Mouse (Mus musculus): ENCODE data around the gene Gm13420. TPM values are rescaled to one million over a fixed set of nuclear protein-coding genes. Genes with fewer than 3 reads are reported as not detected.

Gm13420 gene
- polyA plus RNA-seq, 1 experiment from 2014 or later, result not detected

- Histone ChIP-seq H3K9ac (ENCODE audit: low read length) (no peak overlapping the region), H3K4me2 (ENCODE audit: low read depth) (no peak overlapping the region; the same call in 1 of the 2 replicates), H3K36me3 (ENCODE audit: control insufficient read depth, insufficient read depth, low read length) (no peaks in the 10 kb centered on the region), H3K27me3 (ENCODE audit: control insufficient read depth, insufficient read depth, low read length) (peaks cover 41% of the 10 kb centered on the region), H3K9me3 (ENCODE audit: control insufficient read depth, low read length) (no peaks in the 10 kb centered on the region), H3K4me3 (ENCODE audit: low read depth, low read length) (no peak overlapping the region; the same call in 1 of the 2 replicates), H3K27ac (ENCODE audit: low read depth, low read length) (no peak overlapping the region), H3K4me1 (ENCODE audit: control insufficient read depth, insufficient read depth, low read length) (peaks cover 10% of the 10 kb centered on the region; the same call in 1 of the 2 replicates)
- ATAC-seq (ENCODE audit: insufficient read depth, low FRiP score, low TSS enrichment) (no peak), DNase-seq (ENCODE audit: low spot score) (no peak)
- 64% methylated on average over 5 of the region's 5 CpGs for WGBS
These were observed 3.6 kb downstream of the Gm13420 start for GRCm38 (mm10) chr2:29747852-29748251.

- H3K9ac ChIP-seq (ENCODE audit: low read length), result peak overlapping the region; percentile 50
These were observed 4.2 kb downstream of the Gm13420 start for GRCm38 (mm10) chr2:29747188-29747782.

GRCm38 (mm10) chr2:29744256-29744655 is 7.2 kb downstream of the Gm13420 start:
- H3K9me3 ChIP-seq (ENCODE audit: control insufficient read depth, low read length), result no peaks in the 10 kb centered on the region
- H3K9ac ChIP-seq (ENCODE audit: low read length), result no peak overlapping the region
- DNase-seq (ENCODE audit: low spot score), result no peak
- 95% methylated on average over 6 of the region's 6 CpGs for WGBS
- ATAC-seq (ENCODE audit: insufficient read depth, low FRiP score, low TSS enrichment), result no peak
- no peaks in the 10 kb centered on the region; the same call in none of the 2 replicates for H3K36me3 ChIP-seq (ENCODE audit: control insufficient read depth, insufficient read depth, low read length)
- H3K4me1 ChIP-seq (ENCODE audit: control insufficient read depth, insufficient read depth, low read length), result peaks cover 4% of the 10 kb centered on the region; the same call in 1 of the 2 replicates
- peaks cover 18% of the 10 kb centered on the region for H3K27me3 ChIP-seq (ENCODE audit: control insufficient read depth, insufficient read depth, low read length)
- H3K4me2 ChIP-seq (ENCODE audit: low read depth), result no peak overlapping the region
- no peak overlapping the region for H3K27ac ChIP-seq (ENCODE audit: low read depth, low read length)
- H3K4me3 ChIP-seq (ENCODE audit: low read depth, low read length), result no peak overlapping the region

More at GRCm38 (mm10) chr2:29747188-29747782, 4.2 kb downstream of the Gm13420 start:
- Histone ChIP-seq H3K4me3 (ENCODE audit: low read depth, low read length) (peak overlapping the region; percentile 35), H3K27ac (ENCODE audit: low read depth, low read length) (no peak overlapping the region), H3K4me1 (ENCODE audit: control insufficient read depth, insufficient read depth, low read length) (peaks cover 10% of the 10 kb centered on the region; the same call in 1 of the 2 replicates), H3K9me3 (ENCODE audit: control insufficient read depth, low read length) (no peaks in the 10 kb centered on the region), H3K4me2 (ENCODE audit: low read depth) (peak overlapping the region; percentile 64), H3K36me3 (ENCODE audit: control insufficient read depth, insufficient read depth, low read length) (no peaks in the 10 kb centered on the region), H3K27me3 (ENCODE audit: control insufficient read depth, insufficient read depth, low read length) (peaks cover 39% of the 10 kb centered on the region)
- no peak for DNase-seq (ENCODE audit: low spot score)
- no peak for ATAC-seq (ENCODE audit: insufficient read depth, low FRiP score, low TSS enrichment)
- WGBS, result 4% methylated on average over 45 of the region's 50 CpGs

- Histone ChIP-seq H3K4me2 (ENCODE audit: low read depth) (no peak overlapping the region), H3K4me1 (ENCODE audit: control insufficient read depth, insufficient read depth, low read length) (no peaks in the 10 kb centered on the region), H3K27ac (ENCODE audit: low read depth, low read length) (no peak overlapping the region), H3K27me3 (ENCODE audit: control insufficient read depth, insufficient read depth, low read length) (peaks cover 3% of the 10 kb centered on the region; the same call in 1 of the 2 replicates), H3K36me3 (ENCODE audit: control insufficient read depth, insufficient read depth, low read length) (peaks cover 5% of the 10 kb centered on the region), H3K4me3 (ENCODE audit: low read depth, low read length) (no peak overlapping the region), H3K9me3 (ENCODE audit: control insufficient read depth, low read length) (no peaks in the 10 kb centered on the region), H3K9ac (ENCODE audit: low read length) (no peak overlapping the region)
- 90% methylated on average over 6 of the region's 6 CpGs for WGBS
- no peak for DNase-seq (ENCODE audit: low spot score)
- no peak for ATAC-seq (ENCODE audit: insufficient read depth, low FRiP score, low TSS enrichment)
These were observed 10.3 kb downstream of the Gm13420 start for GRCm38 (mm10) chr2:29741207-29741606.

GRCm38 (mm10) chr2:29739368-29739767 is 12.1 kb downstream of the Gm13420 start:
- DNase-seq (ENCODE audit: low spot score), result no peak
- no peak for ATAC-seq (ENCODE audit: insufficient read depth, low FRiP score, low TSS enrichment)
- H3K4me1 ChIP-seq (ENCODE audit: control insufficient read depth, insufficient read depth, low read length), result no peaks in the 10 kb centered on the region
- no peak overlapping the region for H3K4me2 ChIP-seq (ENCODE audit: low read depth)
- 74% methylated on average over 5 of the region's 5 CpGs for WGBS
- no peak overlapping the region for H3K9ac ChIP-seq (ENCODE audit: low read length)
- H3K36me3 ChIP-seq (ENCODE audit: control insufficient read depth, insufficient read depth, low read length), result peaks cover 7% of the 10 kb centered on the region
- no peak overlapping the region for H3K27ac ChIP-seq (ENCODE audit: low read depth, low read length)
- no peaks in the 10 kb centered on the region for H3K27me3 ChIP-seq (ENCODE audit: control insufficient read depth, insufficient read depth, low read length)
- H3K4me3 ChIP-seq (ENCODE audit: low read depth, low read length), result no peak overlapping the region
- H3K9me3 ChIP-seq (ENCODE audit: control insufficient read depth, low read length), result no peaks in the 10 kb centered on the region

- H3K9ac ChIP-seq (ENCODE audit: low read length), result no peak overlapping the region
- ATAC-seq (ENCODE audit: insufficient read depth, low FRiP score, low TSS enrichment) (no peak), DNase-seq (ENCODE audit: low spot score) (no peak)
- no peak overlapping the region for H3K4me2 ChIP-seq (ENCODE audit: low read depth)
- no peak overlapping the region for H3K27ac ChIP-seq (ENCODE audit: low read depth, low read length)
- H3K4me1 ChIP-seq (ENCODE audit: control insufficient read depth, insufficient read depth, low read length), result no peaks in the 10 kb centered on the region
- no peaks in the 10 kb centered on the region for H3K27me3 ChIP-seq (ENCODE audit: control insufficient read depth, insufficient read depth, low read length)
- WGBS, result 71% methylated on average over 4 of the region's 4 CpGs
- H3K4me3 ChIP-seq (ENCODE audit: low read depth, low read length), result no peak overlapping the region
- peaks cover 7% of the 10 kb centered on the region for H3K36me3 ChIP-seq (ENCODE audit: control insufficient read depth, insufficient read depth, low read length)
- no peaks in the 10 kb centered on the region for H3K9me3 ChIP-seq (ENCODE audit: control insufficient read depth, low read length)
These were observed 12.7 kb downstream of the Gm13420 start for GRCm38 (mm10) chr2:29738799-29739198.

GRCm38 (mm10) chr2:29737209-29737925 is 14.1 kb downstream of the Gm13420 start:
- H3K9ac ChIP-seq (ENCODE audit: low read length), result no peak overlapping the region
- no peaks in the 10 kb centered on the region for H3K27me3 ChIP-seq (ENCODE audit: control insufficient read depth, insufficient read depth, low read length)
- no peaks in the 10 kb centered on the region for H3K4me1 ChIP-seq (ENCODE audit: control insufficient read depth, insufficient read depth, low read length)
- DNase-seq (ENCODE audit: low spot score) (no peak), ATAC-seq (ENCODE audit: insufficient read depth, low FRiP score, low TSS enrichment) (no peak)
- 90% methylated on average over 12 of the region's 12 CpGs for WGBS
- no peaks in the 10 kb centered on the region for H3K9me3 ChIP-seq (ENCODE audit: control insufficient read depth, low read length)
- peaks cover 9% of the 10 kb centered on the region for H3K36me3 ChIP-seq (ENCODE audit: control insufficient read depth, insufficient read depth, low read length)
- H3K4me3 ChIP-seq (ENCODE audit: low read depth, low read length), result no peak overlapping the region
- H3K4me2 ChIP-seq (ENCODE audit: low read depth), result no peak overlapping the region
- no peak overlapping the region for H3K27ac ChIP-seq (ENCODE audit: low read depth, low read length)

- Histone ChIP-seq H3K4me2 (ENCODE audit: low read depth) (no peak overlapping the region), H3K9ac (ENCODE audit: low read length) (no peak overlapping the region), H3K4me3 (ENCODE audit: low read depth, low read length) (no peak overlapping the region), H3K27ac (ENCODE audit: low read depth, low read length) (no peak overlapping the region), H3K27me3 (ENCODE audit: control insufficient read depth, insufficient read depth, low read length) (no peaks in the 10 kb centered on the region), H3K36me3 (ENCODE audit: control insufficient read depth, insufficient read depth, low read length) (peaks cover 11% of the 10 kb centered on the region), H3K9me3 (ENCODE audit: control insufficient read depth, low read length) (no peaks in the 10 kb centered on the region), H3K4me1 (ENCODE audit: control insufficient read depth, insufficient read depth, low read length) (no peaks in the 10 kb centered on the region)
- ATAC-seq (ENCODE audit: insufficient read depth, low FRiP score, low TSS enrichment), result no peak
- DNase-seq (ENCODE audit: low spot score), result no peak
- WGBS, result 95% methylated on average over 12 of the region's 12 CpGs
These were observed 15.8 kb downstream of the Gm13420 start for GRCm38 (mm10) chr2:29735708-29736107.

- Histone ChIP-seq H3K4me3 (ENCODE audit: low read depth, low read length) (no peak overlapping the region), H3K27me3 (ENCODE audit: control insufficient read depth, insufficient read depth, low read length) (no peaks in the 10 kb centered on the region), H3K27ac (ENCODE audit: low read depth, low read length) (no peak overlapping the region), H3K4me1 (ENCODE audit: control insufficient read depth, insufficient read depth, low read length) (no peaks in the 10 kb centered on the region), H3K9ac (ENCODE audit: low read length) (no peak overlapping the region), H3K9me3 (ENCODE audit: control insufficient read depth, low read length) (no peaks in the 10 kb centered on the region), H3K36me3 (ENCODE audit: control insufficient read depth, insufficient read depth, low read length) (peaks cover 13% of the 10 kb centered on the region), H3K4me2 (ENCODE audit: low read depth) (no peak overlapping the region)
- 92% methylated on average over 4 of the region's 5 CpGs for WGBS
- DNase-seq (ENCODE audit: low spot score) (no peak), ATAC-seq (ENCODE audit: insufficient read depth, low FRiP score, low TSS enrichment) (no peak)
These were observed 18.1 kb downstream of the Gm13420 start for GRCm38 (mm10) chr2:29733348-29733747.
